ENCODE assay signal across 23 mouse cellular contexts in the genomic region with DNA sequence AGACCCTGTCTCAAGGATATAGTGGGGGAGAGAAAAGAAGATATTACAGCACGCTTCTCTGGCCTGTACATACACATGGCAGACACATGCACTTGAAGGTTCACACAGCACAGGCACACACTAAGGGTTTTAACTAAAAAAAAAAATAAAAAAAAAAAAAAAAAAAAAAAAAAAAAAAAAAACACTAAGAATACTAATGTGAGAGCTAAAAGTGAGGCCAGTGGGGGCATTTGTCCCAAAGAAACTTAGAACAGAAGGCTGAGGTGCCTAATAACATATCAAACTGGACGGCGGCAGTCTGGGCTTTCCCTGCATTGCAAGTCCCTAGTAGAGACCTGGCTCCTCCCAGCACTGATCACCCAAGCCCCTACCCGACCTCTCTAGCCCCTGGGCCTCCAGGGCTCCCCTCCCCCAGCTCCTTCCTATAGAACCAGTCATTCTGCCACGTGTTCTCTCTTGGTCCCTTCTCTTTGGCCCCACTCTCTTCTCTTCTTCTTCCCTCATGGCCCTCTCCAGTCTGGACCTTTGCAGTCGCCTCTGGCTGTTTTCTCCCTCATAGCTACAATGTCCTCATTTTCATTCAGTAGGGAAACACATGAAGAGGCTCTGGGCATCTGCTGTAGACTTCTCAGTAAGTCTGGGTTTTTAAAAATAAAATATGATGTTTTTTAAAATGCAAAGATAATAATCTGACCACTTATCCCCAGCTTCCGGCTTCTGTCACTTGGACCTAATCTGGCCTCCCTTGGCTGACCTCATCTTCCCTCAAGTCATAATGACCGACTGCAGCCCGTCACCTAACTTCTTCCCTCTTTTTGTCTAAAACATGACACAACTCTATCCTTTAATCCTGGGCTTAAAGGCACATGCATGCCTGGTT. TPM values are rescaled to one million over a fixed set of nuclear protein-coding genes. Genes with fewer than 3 reads are reported as not detected.
DNase-seq lines count a peak whose midpoint lies in the region; ATAC-seq and TF ChIP-seq lines count a peak whose summit lies in the region.
"Had no signal": no experiment of that assay in that cellular context is flagged by ENCODE, and none has a peak within 500 bp of the region (broad histone marks: within the 10 kb centered on the region; RNA-seq: fewer than 3 reads in every experiment).

No protein-coding gene starts in this region.

- H3K79me2 ChIP-seq in MEL (ENCODE audit: control insufficient read depth, insufficient read depth, low read length, poor library complexity) = no peaks in the 10 kb centered on the region

- ATAC-seq in midbrain, embryonic 11.5 days (ENCODE audit: low FRiP score) = no peak
- no peak for ATAC-seq in midbrain, embryonic 16.5 days
- no peak for ATAC-seq in liver, embryonic 13.5 days (ENCODE audit: low read depth)
- no peak for ATAC-seq in inflammation-experienced regulatory T-cells, adult 6 months
- ATAC-seq: forebrain, embryonic 13.5 days had no signal

- TF ChIP-seq CTCF in MEL (IDR thresholded peaks at IDR 0.05 in 2 of 3, conservative IDR thresholded peaks at IDR 0.05 in 1 of 3; ENCODE audit: control insufficient read depth in 1 of 3, insufficient read depth in 1 of 3, low read depth in 2 of 3, low read length in 3 of 3, poor library complexity in 1 of 3, severe bottlenecking in 1 of 3) = no peak

- peak; percentile 79 for DNase-seq in midbrain, embryonic 11.5 days (ENCODE audit: low spot score, missing footprints)
- DNase-seq in MEL (ENCODE audit: low read depth, low spot score) = no peak
- peak; percentile 41 for DNase-seq in embryo, embryonic 11 days
- DNase-seq in liver, embryonic 13.5 days = no peak
- no peak for DNase-seq in frontal cortex, adult 2 months (ENCODE audit: extremely low spot score in 1 of 2, low spot score in 1 of 2)
- no peak for DNase-seq in ovary, postnatal 36 days (ENCODE audit: low spot score)
- DNase-seq: adrenal gland, adult 8-10 months; cerebellum, adult 9-11 months; gastrocnemius, postnatal 25 days; heart, postnatal 4 days; kidney, adult 8-10 months; kidney, postnatal 25 days; lung, postnatal 10 days; thymus, postnatal 4 days had no signal

- no peak overlapping the region for H3K4me2 ChIP-seq in midbrain, embryonic 11.5 days
- H3K4me2 ChIP-seq in midbrain, embryonic 16.5 days (ENCODE audit: low read length) = no peak overlapping the region
- H3K4me2 ChIP-seq in liver, embryonic 13.5 days = no peak overlapping the region
- H3K4me2 ChIP-seq: forebrain, embryonic 13.5 days; heart, embryonic 15.5 days had no signal

- TF ChIP-seq POLR2A in MEL (IDR thresholded peaks at IDR 0.05; ENCODE audit: control insufficient read depth in 1 of 2, insufficient read depth in 1 of 2, low read depth in 1 of 2, low read length in 2 of 2, poor library complexity in 1 of 2) = no peak

- no peaks in the 10 kb centered on the region for H3K27me3 ChIP-seq in midbrain, embryonic 11.5 days (ENCODE audit: control insufficient read depth, insufficient read depth, low read length)
- H3K27me3 ChIP-seq in midbrain, embryonic 16.5 days (ENCODE audit: control insufficient read depth, insufficient read depth, low read depth, low read length) = no peaks in the 10 kb centered on the region
- H3K27me3 ChIP-seq in MEL (ENCODE audit: control insufficient read depth in 1 of 2, insufficient read depth in 2 of 2, low read length in 2 of 2) = no peaks in the 10 kb centered on the region
- no peaks in the 10 kb centered on the region for H3K27me3 ChIP-seq in liver, embryonic 13.5 days
- H3K27me3 ChIP-seq: forebrain, embryonic 13.5 days; heart, embryonic 15.5 days; liver, embryonic 15.5 days; megakaryocyte, embryonic 14.5 days had no signal

- 47% methylated on average over 9 of the region's 9 CpGs for WGBS in midbrain, embryonic 11.5 days
- 52% methylated on average over 9 of the region's 9 CpGs for WGBS in midbrain, embryonic 16.5 days
- WGBS in liver, embryonic 13.5 days (ENCODE audit: insufficient replicate concordance) = 37% methylated on average over 9 of the region's 9 CpGs

- H3K9ac ChIP-seq in midbrain, embryonic 11.5 days (ENCODE audit: low read length) = no peak overlapping the region
- H3K9ac ChIP-seq in midbrain, embryonic 16.5 days (ENCODE audit: low read depth, low read length) = no peak overlapping the region
- no peak overlapping the region for H3K9ac ChIP-seq in MEL (ENCODE audit: control insufficient read depth, low read depth, low read length, poor library complexity, severe bottlenecking)
- no peak overlapping the region for H3K9ac ChIP-seq in liver, embryonic 13.5 days
- H3K9ac ChIP-seq: forebrain, embryonic 13.5 days; heart, embryonic 15.5 days; liver, embryonic 15.5 days had no signal

- no peak for TF ChIP-seq RAD21 in MEL (IDR thresholded peaks at IDR 0.05; ENCODE audit: low read depth, low read length)

- H3K36me3 ChIP-seq in midbrain, embryonic 11.5 days (ENCODE audit: control insufficient read depth, insufficient read depth, low read length) = no peaks in the 10 kb centered on the region
- H3K36me3 ChIP-seq in midbrain, embryonic 16.5 days (ENCODE audit: control insufficient read depth, insufficient read depth, low read length) = no peaks in the 10 kb centered on the region
- peaks cover 0 to 40% of the 10 kb centered on the region in 2 experiments; a peak in 2 of 4 replicates for H3K36me3 ChIP-seq in MEL (ENCODE audit: control insufficient read depth in 1 of 2, insufficient read depth in 2 of 2, low read length in 2 of 2)
- H3K36me3 ChIP-seq in liver, embryonic 13.5 days = no peaks in the 10 kb centered on the region
- H3K36me3 ChIP-seq: heart, embryonic 15.5 days; liver, embryonic 15.5 days had no signal

- no peak overlapping the region for H3K4me3 ChIP-seq in midbrain, embryonic 11.5 days (ENCODE audit: low read depth, low read length)
- H3K4me3 ChIP-seq in midbrain, embryonic 16.5 days (ENCODE audit: low read depth, low read length) = no peak overlapping the region
- H3K4me3 ChIP-seq in MEL (ENCODE audit: control insufficient read depth in 1 of 2, insufficient read depth in 1 of 2, low read depth in 2 of 2, low read length in 2 of 2) = no peak overlapping the region
- H3K4me3 ChIP-seq in liver, embryonic 13.5 days (replicated peaks) = no peak overlapping the region
- H3K4me3 ChIP-seq: forebrain, embryonic 13.5 days; heart, embryonic 15.5 days; liver, embryonic 15.5 days; megakaryocyte, embryonic 14.5 days had no signal

- H3K9me3 ChIP-seq in midbrain, embryonic 11.5 days (ENCODE audit: control insufficient read depth, low read length) = no peaks in the 10 kb centered on the region
- H3K9me3 ChIP-seq in midbrain, embryonic 16.5 days (replicated peaks; ENCODE audit: control insufficient read depth, low read length, poor library complexity, severe bottlenecking) = no peaks in the 10 kb centered on the region
- no peaks in the 10 kb centered on the region for H3K9me3 ChIP-seq in MEL (replicated peaks; ENCODE audit: insufficient read depth, low read length)
- no peaks in the 10 kb centered on the region for H3K9me3 ChIP-seq in liver, embryonic 13.5 days (replicated peaks)
- H3K9me3 ChIP-seq: forebrain, embryonic 13.5 days; heart, embryonic 15.5 days; liver, embryonic 15.5 days; megakaryocyte, embryonic 14.5 days had no signal

- no peaks in the 10 kb centered on the region for H3K4me1 ChIP-seq in midbrain, embryonic 11.5 days (ENCODE audit: control insufficient read depth, insufficient read depth, low read length)
- no peaks in the 10 kb centered on the region for H3K4me1 ChIP-seq in midbrain, embryonic 16.5 days (ENCODE audit: control insufficient read depth, insufficient read depth, low read length)
- peaks cover 22 to 45% of the 10 kb centered on the region in 2 experiments for H3K4me1 ChIP-seq in MEL (ENCODE audit: control insufficient read depth in 1 of 2, insufficient read depth in 2 of 2, low read length in 2 of 2)
- H3K4me1 ChIP-seq in liver, embryonic 13.5 days (replicated peaks) = peaks cover 63% of the 10 kb centered on the region
- H3K4me1 ChIP-seq: forebrain, embryonic 13.5 days had no signal

- TF ChIP-seq EP300 in MEL (IDR thresholded peaks at IDR 0.05; ENCODE audit: low read depth in 1 of 2, low read length in 2 of 2) = no peak

- H3K27ac ChIP-seq in midbrain, embryonic 11.5 days (ENCODE audit: low read depth, low read length) = no peak overlapping the region
- no peak overlapping the region for H3K27ac ChIP-seq in midbrain, embryonic 16.5 days (ENCODE audit: low read length)
- peak overlapping the region; percentile 26; the same call in 1 of the 2 replicates for H3K27ac ChIP-seq in MEL (ENCODE audit: control insufficient read depth, low read depth, low read length)
- H3K27ac ChIP-seq in liver, embryonic 13.5 days = peak overlapping the region; percentile 29; the same call in 1 of the 2 replicates
- H3K27ac ChIP-seq: forebrain, embryonic 13.5 days; heart, embryonic 15.5 days had no signal

RNA-seq across cellular contexts. Expression of a gene that starts 8.0 kb away (rescaled TPM):
- 0.19 TPM in 1 of 2 replicates, not detected in the other for polyA plus RNA-seq in midbrain, embryonic 11.5 days (2014; fragmentation: Nextera tagmentation; extraction: Ambion mirVana)
- polyA plus RNA-seq in midbrain, embryonic 16.5 days (2015; fragmentation: Nextera tagmentation; extraction: Ambion mirVana) = 0.05 TPM in 1 of 2 replicates, not detected in the other
- total RNA-seq in MEL (2012; rRNA removed) = 169 and 182 TPM in 2 replicates
- polyA plus RNA-seq in MEL (2012; ENCODE audit: insufficient read depth in 1 of 2, insufficient read length in 2 of 2, low read depth in 1 of 2, low replicate concordance in 2 of 2, missing spikeins in 1 of 2) = 100 to 1,000 TPM; 135 to 184 TPM
- 8.2 and 8.7 TPM in 2 replicates for polyA plus RNA-seq in liver, embryonic 13.5 days (2015; fragmentation: Nextera tagmentation; extraction: Ambion mirVana)
- 100 to 1,000 TPM; 105 to 226 (median 130) TPM for polyA plus RNA-seq in inflammation-experienced regulatory T-cells, adult 6 months (2017; shearing (Covaris generic))
- polyA plus RNA-seq in frontal cortex, adult 2 months (2012; rRNA removed) = 0.15 and 0.16 TPM in 2 replicates

RNA-seq across cellular contexts. Expression of a gene that starts 23.6 kb away (rescaled TPM):
- polyA plus RNA-seq in midbrain, embryonic 11.5 days (2014; fragmentation: Nextera tagmentation; extraction: Ambion mirVana) = 5.7 and 6.2 TPM in 2 replicates
- 0.68 and 0.77 TPM in 2 replicates for polyA plus RNA-seq in midbrain, embryonic 16.5 days (2015; fragmentation: Nextera tagmentation; extraction: Ambion mirVana)
- 2.5 and 2.7 TPM in 2 replicates for total RNA-seq in MEL (2012; rRNA removed)
- polyA plus RNA-seq in MEL (2012; ENCODE audit: insufficient read depth in 1 of 2, insufficient read length in 2 of 2, low read depth in 1 of 2, low replicate concordance in 2 of 2, missing spikeins in 1 of 2) = 1 to 10 TPM in 1 of 2 experiments, not detected in 1; 3.7 TPM
- polyA plus RNA-seq in liver, embryonic 13.5 days (2015; fragmentation: Nextera tagmentation; extraction: Ambion mirVana) = 44.4 and 49.1 TPM in 2 replicates
- 10 to 100 TPM in 2 of 3 experiments, 1 to 10 TPM in 1; 7.8 to 15.5 (median 15.0) TPM for polyA plus RNA-seq in inflammation-experienced regulatory T-cells, adult 6 months (2017; shearing (Covaris generic))
- 0.86 TPM in 2 replicates for polyA plus RNA-seq in frontal cortex, adult 2 months (2012; rRNA removed)
- total RNA-seq: heart, adult 8-10 months had no signal

RNA-seq across cellular contexts. Expression of a gene that starts 50.2 kb away (rescaled TPM):
- 85.3 and 88.0 TPM in 2 replicates for polyA plus RNA-seq in midbrain, embryonic 11.5 days (2014; fragmentation: Nextera tagmentation; extraction: Ambion mirVana)
- polyA plus RNA-seq in midbrain, embryonic 16.5 days (2015; fragmentation: Nextera tagmentation; extraction: Ambion mirVana) = 76.1 and 85.7 TPM in 2 replicates
- total RNA-seq in MEL (2012; rRNA removed) = 55.6 and 64.8 TPM in 2 replicates
- 10 to 100 TPM in 1 of 2 experiments, not detected in 1; 56.7 TPM for polyA plus RNA-seq in MEL (2012; ENCODE audit: insufficient read depth in 1 of 2, insufficient read length in 2 of 2, low read depth in 1 of 2, low replicate concordance in 2 of 2, missing spikeins in 1 of 2)
- 27.1 and 32.1 TPM in 2 replicates for polyA plus RNA-seq in liver, embryonic 13.5 days (2015; fragmentation: Nextera tagmentation; extraction: Ambion mirVana)
- polyA plus RNA-seq in inflammation-experienced regulatory T-cells, adult 6 months (2017; shearing (Covaris generic)) = 10 to 100 TPM; 43.2 to 56.9 (median 48.7) TPM
- polyA plus RNA-seq in frontal cortex, adult 2 months (2012; rRNA removed) = 97.1 and 102 TPM in 2 replicates

RNA-seq across cellular contexts. Expression of a gene that starts 54.5 kb away (rescaled TPM):
- polyA plus RNA-seq in midbrain, embryonic 11.5 days (2014; fragmentation: Nextera tagmentation; extraction: Ambion mirVana) = 1.3 and 1.7 TPM in 2 replicates
- 1.7 and 2.5 TPM in 2 replicates for polyA plus RNA-seq in midbrain, embryonic 16.5 days (2015; fragmentation: Nextera tagmentation; extraction: Ambion mirVana)
- 51.1 and 54.9 TPM in 2 replicates for total RNA-seq in MEL (2012; rRNA removed)
- polyA plus RNA-seq in MEL (2012; ENCODE audit: insufficient read depth in 1 of 2, insufficient read length in 2 of 2, low read depth in 1 of 2, low replicate concordance in 2 of 2, missing spikeins in 1 of 2) = 100 to 1,000 TPM in 1 of 2 experiments, 10 to 100 TPM in 1; 79.4 to 101 TPM
- 7.0 and 7.3 TPM in 2 replicates for polyA plus RNA-seq in liver, embryonic 13.5 days (2015; fragmentation: Nextera tagmentation; extraction: Ambion mirVana)
- polyA plus RNA-seq in inflammation-experienced regulatory T-cells, adult 6 months (2017; shearing (Covaris generic)) = 100 to 1,000 TPM; 248 to 287 (median 263) TPM
- polyA plus RNA-seq in frontal cortex, adult 2 months (2012; rRNA removed) = 2.3 and 2.9 TPM in 2 replicates

RNA-seq across cellular contexts. Expression of a gene that starts 58.5 kb away (rescaled TPM):
- not detected in 2 replicates for polyA plus RNA-seq in midbrain, embryonic 11.5 days (2014; fragmentation: Nextera tagmentation; extraction: Ambion mirVana)
- not detected in 2 replicates for polyA plus RNA-seq in midbrain, embryonic 16.5 days (2015; fragmentation: Nextera tagmentation; extraction: Ambion mirVana)
- 57.1 and 89.3 TPM in 2 replicates for total RNA-seq in MEL (2012; rRNA removed)
- 10 to 100 TPM in 1 of 2 experiments, not detected in 1; 50.4 TPM for polyA plus RNA-seq in MEL (2012; ENCODE audit: insufficient read depth in 1 of 2, insufficient read length in 2 of 2, low read depth in 1 of 2, low replicate concordance in 2 of 2, missing spikeins in 1 of 2)
- not detected in 2 replicates for polyA plus RNA-seq in liver, embryonic 13.5 days (2015; fragmentation: Nextera tagmentation; extraction: Ambion mirVana)
- polyA plus RNA-seq in inflammation-experienced regulatory T-cells, adult 6 months (2017; shearing (Covaris generic)) = 1 to 10 TPM in 1 of 3 experiments, not detected in 2; 1.6 TPM
- polyA plus RNA-seq in frontal cortex, adult 2 months (2012; rRNA removed) = 0.16 and 0.23 TPM in 2 replicates
- total RNA-seq: adrenal gland, adult 8-10 months; gastrocnemius, postnatal 25 days; heart, adult 8-10 months; heart, postnatal 4 days; left cerebral cortex, adult 8-10 months had no signal
- polyA plus RNA-seq: forebrain, embryonic 13.5 days; heart, embryonic 15.5 days; limb, embryonic 11.5 days had no signal

Comparison
In these comparisons a context has a peak if more than half of its experiments do, and no peak if none do; other contexts are left out.
1. DNase-seq: peak in midbrain, embryonic 11.5 days (single experiment) and embryo, embryonic 11 days (single experiment); none in MEL (single experiment), liver, embryonic 13.5 days (single experiment), frontal cortex, adult 2 months (0 of 2) and ovary, postnatal 36 days (single experiment).
2. H3K27ac ChIP-seq: peak in MEL (single experiment) and liver, embryonic 13.5 days (single experiment); none in midbrain, embryonic 11.5 days (single experiment) and midbrain, embryonic 16.5 days (single experiment).
3. RNA of a gene that starts 8.0 kb away (polyA plus RNA-seq): 135 to 184 TPM in MEL and 105 to 226 TPM in inflammation-experienced regulatory T-cells, adult 6 months; 8.2 to 8.7 TPM in liver, embryonic 13.5 days, 0.15 to 0.16 TPM in frontal cortex, adult 2 months, 0.19 TPM in midbrain, embryonic 11.5 days and 0.05 TPM in midbrain, embryonic 16.5 days; every median in the first group is over 10 times any median in the second.